Mouse (Mus musculus) midbrain, embryonic 11.5 days (tissue): ENCODE measurements around the gene Pawr. TPM values are rescaled to one million over a fixed set of nuclear protein-coding genes. Genes with fewer than 3 reads are reported as not detected.

ENCODE experiments used
- ATAC-seq: fragments of 200-750 bp; cut with Nextera tagmentation; 2 replicates; pipeline ENCODE4 v1.8.0; 2017; ENCODE audit warnings: moderate TSS enrichment, moderate library complexity; ENCODE audit not compliant: low FRiP score
- DNase-seq: peaks from one replicate; pipeline ENCODE4 v3.0.0; 2015; ENCODE audit warnings: low spot score; ENCODE audit errors: missing footprints
- H3K27ac ChIP-seq: fragments of 300-500 bp; sonication (generic); 2 replicates; pipeline ENCODE4 v1.5.1; 2014; ENCODE audit warnings: low read depth, low read length
- H3K27me3 ChIP-seq: fragments of 300-500 bp; sonication (generic); 2 replicates; pipeline ENCODE4 v1.6.1; 2014; ENCODE audit warnings: mild to moderate bottlenecking, low read length, moderate library complexity, mixed read lengths; ENCODE audit not compliant: control insufficient read depth, insufficient read depth
- H3K36me3 ChIP-seq: fragments of 300-500 bp; sonication (generic); 2 replicates; pipeline ENCODE4 v1.6.1; 2014; ENCODE audit warnings: mild to moderate bottlenecking, low read length, moderate library complexity, mixed read lengths; ENCODE audit not compliant: control insufficient read depth, insufficient read depth
- H3K4me1 ChIP-seq: fragments of 300-500 bp; sonication (generic); 2 replicates; pipeline ENCODE4 v1.6.1; 2014; ENCODE audit warnings: low read length; ENCODE audit not compliant: control insufficient read depth, insufficient read depth
- H3K4me2 ChIP-seq: fragments of 300-500 bp; sonication (generic); 2 replicates; pipeline ENCODE4 v1.6.1; 2014; ENCODE audit warnings: mild to moderate bottlenecking, moderate library complexity
- H3K4me3 ChIP-seq: fragments of 300-500 bp; sonication (generic); 2 replicates; pipeline ENCODE4 v1.5.1; 2014; ENCODE audit warnings: low read depth, low read length
- H3K9ac ChIP-seq: fragments of 300-500 bp; sonication (generic); 2 replicates; pipeline ENCODE4 v1.6.1; 2014; ENCODE audit warnings: low read length
- H3K9me3 ChIP-seq: fragments of 300-500 bp; sonication (generic); 2 replicates; pipeline ENCODE4 v1.6.1; 2016; ENCODE audit warnings: low read length; ENCODE audit not compliant: control insufficient read depth
- WGBS: fragments of 180-500 bp; shearing (Covaris S2); extraction: QIAGEN DNeasy Blood & Tissue Kit; methylation state at CpG from one replicate; pipeline ENCODE4 v1.1.7; 2014; 5-methylcytosine and 5-hydroxymethylcytosine counted together
- polyA plus RNA-seq: library from polyadenylated mRNA; unstranded; fragments of >200 nt; fragmentation: Nextera tagmentation; extraction: Ambion mirVana; gene quantifications from 2 replicates; pipeline ENCODE4 v1.2.1, GENCODE M21; 2014

The Pawr gene
- polyA plus RNA-seq, 1 experiment from 2014 or later = 14.4 TPM

DNA sequence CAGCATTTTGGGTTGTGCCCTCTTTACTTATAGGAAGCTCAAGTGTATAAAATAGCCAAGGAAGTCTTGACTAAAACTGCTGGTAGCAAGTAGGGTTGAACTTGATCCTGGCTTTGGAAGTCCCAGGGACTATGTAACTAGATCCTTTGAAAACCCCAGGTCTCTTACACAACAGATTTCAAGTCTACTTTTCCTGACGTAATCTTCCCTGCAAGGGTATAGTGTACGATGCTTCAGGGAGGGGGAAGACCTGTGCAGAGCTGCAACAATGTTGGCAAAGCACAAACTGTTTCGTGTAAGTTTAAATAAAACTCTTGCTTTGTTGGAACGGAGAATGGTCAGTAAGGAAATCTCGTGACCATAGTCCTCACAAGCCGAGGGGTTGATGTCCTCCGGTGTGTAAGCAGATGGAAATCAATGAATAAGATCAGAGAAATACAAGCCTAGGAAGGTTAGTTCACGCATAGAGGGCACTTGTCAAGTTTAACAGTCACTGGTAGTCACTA, 56.5 kb downstream of the Pawr start:
- no peak overlapping the region for H3K4me2 ChIP-seq
- no peak overlapping the region for H3K4me3 ChIP-seq
- H3K27me3 ChIP-seq = no peaks in the 10 kb centered on the region
- H3K36me3 ChIP-seq = no peaks in the 10 kb centered on the region
- H3K27ac ChIP-seq = no peak overlapping the region
- no peak overlapping the region for H3K9ac ChIP-seq
- DNase-seq (peak; percentile 83), ATAC-seq (no peak)
- 77% methylated on average over 8 of the region's 8 CpGs for WGBS
- no peaks in the 10 kb centered on the region for H3K9me3 ChIP-seq
- peaks cover 10% of the 10 kb centered on the region for H3K4me1 ChIP-seq

DNA sequence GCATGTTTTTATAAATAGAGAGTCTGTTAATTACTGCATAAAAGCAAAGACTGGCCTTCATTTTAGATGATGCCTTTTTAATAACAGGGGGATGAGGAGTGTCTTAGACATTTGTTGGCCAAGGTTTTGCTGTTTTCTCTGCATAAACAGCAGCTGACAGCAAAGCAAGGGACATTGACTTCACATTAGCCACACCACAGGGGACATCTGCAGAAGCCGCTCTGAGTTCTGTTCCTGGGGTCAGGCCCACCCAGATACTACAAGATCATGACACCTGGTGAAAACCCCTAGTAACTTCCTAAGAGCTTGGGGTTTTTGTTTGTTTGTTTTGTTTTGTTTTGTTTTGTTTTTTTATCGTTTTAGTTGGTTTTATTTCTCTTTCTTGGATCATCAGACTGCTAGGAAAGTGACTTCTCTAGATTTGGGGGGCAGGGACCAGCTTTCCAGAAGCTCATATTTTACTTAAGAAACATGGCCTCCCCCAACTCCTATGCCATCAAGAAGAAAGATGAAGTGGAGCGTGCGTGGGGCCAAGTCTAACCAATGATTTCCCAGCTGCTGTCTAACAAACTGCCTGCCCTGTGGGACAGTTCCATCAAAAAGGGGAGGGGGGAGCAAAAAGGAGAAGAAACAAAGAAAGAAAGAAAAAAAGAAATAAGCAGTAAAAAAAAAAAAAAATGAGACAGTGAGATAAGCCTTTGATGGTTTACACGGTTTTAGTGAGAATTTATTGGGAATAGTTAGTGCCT, 57.4 kb downstream of the Pawr start:
- WGBS = 44% methylated on average over 5 of the region's 5 CpGs
- H3K36me3 ChIP-seq = no peaks in the 10 kb centered on the region
- H3K9ac ChIP-seq = no peak overlapping the region
- H3K4me1 ChIP-seq = peaks cover 10% of the 10 kb centered on the region
- peak; percentile 81 for DNase-seq
- H3K4me2 ChIP-seq = no peak overlapping the region
- no peaks in the 10 kb centered on the region for H3K9me3 ChIP-seq
- no peak overlapping the region for H3K4me3 ChIP-seq
- H3K27me3 ChIP-seq = no peaks in the 10 kb centered on the region
- ATAC-seq = no peak
- H3K27ac ChIP-seq = no peak overlapping the region

DNA sequence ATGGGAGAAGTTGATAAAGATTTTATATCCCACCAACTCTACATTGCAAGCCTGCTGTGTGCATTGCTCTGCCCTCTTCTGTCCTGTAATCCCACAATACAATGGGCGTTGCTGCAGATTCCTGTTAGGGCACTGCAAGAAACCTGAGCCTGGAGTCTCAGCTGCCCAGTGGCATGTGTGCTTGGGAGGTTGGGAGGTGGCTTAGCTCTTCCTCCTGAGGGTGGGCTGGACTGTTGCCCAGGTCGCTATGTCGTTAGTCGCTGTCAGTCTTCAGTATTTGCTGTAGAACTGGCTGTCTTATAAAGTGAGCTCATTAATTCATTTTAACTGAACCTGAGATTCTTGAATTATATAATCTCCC, 58.0 kb downstream of the Pawr start:
- Histone ChIP-seq H3K4me2 (no peak overlapping the region), H3K27ac (no peak overlapping the region), H3K4me3 (no peak overlapping the region), H3K9me3 (no peaks in the 10 kb centered on the region), H3K27me3 (no peaks in the 10 kb centered on the region), H3K36me3 (no peaks in the 10 kb centered on the region), H3K9ac (no peak overlapping the region), H3K4me1 (peaks cover 10% of the 10 kb centered on the region)
- 20% methylated on average over 4 of the region's 4 CpGs for WGBS
- DNase-seq (peak; percentile 82), ATAC-seq (peak; percentile 56; the same call in 1 of the 2 replicates)

DNA sequence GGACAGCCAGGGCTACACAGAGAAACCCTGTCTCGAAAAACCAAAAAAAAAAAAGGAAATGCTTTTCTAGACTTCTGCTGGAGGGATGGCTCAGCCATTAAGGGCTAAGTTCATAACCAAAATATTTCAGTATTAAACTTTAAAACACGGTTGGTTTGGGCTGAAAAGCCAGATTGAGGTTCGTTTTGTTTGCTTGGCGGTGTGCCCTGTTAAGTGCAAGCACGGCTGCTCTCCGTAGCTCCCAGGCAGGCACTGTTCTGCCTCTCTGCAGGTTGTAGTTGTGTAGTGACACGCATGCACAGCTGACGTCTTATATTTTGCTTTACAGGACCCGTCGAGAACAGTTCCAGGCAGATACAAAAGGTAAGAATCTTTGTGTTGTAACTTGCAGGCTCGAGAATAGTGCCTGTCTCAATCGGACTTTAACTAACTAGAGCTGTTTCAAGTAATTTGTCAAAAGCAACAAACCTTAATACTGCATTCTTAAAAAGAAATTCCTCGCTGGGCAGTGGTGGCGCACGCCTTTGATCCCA, 59.5 kb downstream of the Pawr start:
- H3K4me3 ChIP-seq = no peak overlapping the region
- no peak overlapping the region for H3K4me2 ChIP-seq
- no peaks in the 10 kb centered on the region for H3K27me3 ChIP-seq
- DNase-seq = peak; percentile 57
- ATAC-seq = no peak
- H3K27ac ChIP-seq = no peak overlapping the region
- WGBS = 93% methylated on average over 15 of the region's 15 CpGs
- H3K36me3 ChIP-seq = no peaks in the 10 kb centered on the region
- peaks cover 10% of the 10 kb centered on the region for H3K4me1 ChIP-seq
- no peaks in the 10 kb centered on the region for H3K9me3 ChIP-seq
- no peak overlapping the region for H3K9ac ChIP-seq

DNA sequence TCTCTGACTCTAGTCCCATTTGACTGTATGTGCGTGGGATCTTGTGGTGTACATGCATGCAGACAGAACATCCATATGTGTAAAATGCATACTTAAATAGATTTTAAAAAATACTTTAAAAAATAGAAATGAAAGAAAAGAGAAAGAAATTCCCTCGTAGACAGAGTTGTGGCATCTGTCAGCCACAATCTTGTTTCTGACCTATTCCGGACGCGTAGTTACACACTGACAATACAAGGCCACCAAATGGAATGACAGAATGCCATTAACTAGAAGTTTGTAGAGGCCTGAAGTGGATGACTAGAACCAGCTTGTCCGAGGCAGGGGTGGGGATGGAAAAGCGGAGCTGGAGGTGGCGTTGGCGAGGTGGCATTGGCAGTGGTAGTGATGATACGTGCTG, 60.2 kb downstream of the Pawr start:
- Histone ChIP-seq H3K9ac (no peak overlapping the region), H3K9me3 (no peaks in the 10 kb centered on the region), H3K4me3 (no peak overlapping the region), H3K4me1 (peaks cover 10% of the 10 kb centered on the region), H3K27me3 (no peaks in the 10 kb centered on the region), H3K36me3 (no peaks in the 10 kb centered on the region), H3K27ac (no peak overlapping the region), H3K4me2 (no peak overlapping the region)
- ATAC-seq = no peak
- DNase-seq = peak; percentile 60
- WGBS = 96% methylated on average over 10 of the region's 10 CpGs

DNA sequence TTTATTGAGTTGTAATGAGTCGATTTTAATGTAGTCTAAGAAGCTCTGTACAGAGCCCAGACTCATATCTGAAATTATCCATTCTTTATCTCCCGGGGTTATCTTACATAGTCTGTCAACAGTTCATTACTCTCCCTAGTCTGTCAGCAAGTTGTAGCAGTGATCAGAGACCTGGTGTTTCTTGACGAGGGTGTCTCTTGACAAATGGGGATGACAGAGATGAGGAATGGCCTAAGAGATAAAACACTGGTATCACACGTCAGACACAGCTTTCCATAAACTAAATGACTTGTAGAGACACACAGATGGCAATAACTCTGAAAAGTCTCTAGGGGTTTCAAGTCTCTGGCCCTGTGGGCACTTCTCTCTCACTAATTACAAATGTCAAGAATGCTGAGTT, 62.4 kb downstream of the Pawr start:
- Histone ChIP-seq H3K9me3 (no peaks in the 10 kb centered on the region), H3K36me3 (no peaks in the 10 kb centered on the region), H3K9ac (no peak overlapping the region), H3K27me3 (no peaks in the 10 kb centered on the region), H3K4me3 (no peak overlapping the region), H3K4me1 (peaks cover 5% of the 10 kb centered on the region; the same call in 1 of the 2 replicates), H3K27ac (no peak overlapping the region), H3K4me2 (no peak overlapping the region)
- ATAC-seq = no peak
- WGBS = 81% methylated on average over 4 of the region's 4 CpGs
- no peak for DNase-seq

DNA sequence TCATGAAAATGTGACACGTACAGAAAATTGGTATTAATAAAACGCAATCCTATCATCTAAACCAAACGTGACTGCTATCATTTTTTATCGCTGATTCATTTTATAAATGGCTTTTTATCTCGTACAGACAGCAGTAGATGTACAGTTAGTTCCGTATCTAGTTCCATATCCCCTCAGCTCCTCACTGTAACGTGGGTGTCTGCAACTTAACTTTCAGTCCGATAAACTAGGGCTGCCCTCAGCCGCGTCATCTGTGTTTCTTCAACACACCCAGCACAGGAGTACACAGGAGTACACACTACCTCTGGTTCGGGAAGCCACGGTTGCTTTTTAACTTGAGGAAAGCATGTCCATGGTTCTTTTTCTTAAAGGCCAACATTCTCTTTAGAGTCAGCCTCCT, 63.3 kb downstream of the Pawr start:
- no peaks in the 10 kb centered on the region for H3K9me3 ChIP-seq
- ATAC-seq (no peak), DNase-seq (peak; percentile 2)
- no peak overlapping the region for H3K27ac ChIP-seq
- H3K27me3 ChIP-seq = no peaks in the 10 kb centered on the region
- H3K9ac ChIP-seq = no peak overlapping the region
- WGBS = 95% methylated on average over 12 of the region's 12 CpGs
- H3K4me2 ChIP-seq = no peak overlapping the region
- H3K36me3 ChIP-seq = no peaks in the 10 kb centered on the region
- no peaks in the 10 kb centered on the region for H3K4me1 ChIP-seq
- no peak overlapping the region for H3K4me3 ChIP-seq

DNA sequence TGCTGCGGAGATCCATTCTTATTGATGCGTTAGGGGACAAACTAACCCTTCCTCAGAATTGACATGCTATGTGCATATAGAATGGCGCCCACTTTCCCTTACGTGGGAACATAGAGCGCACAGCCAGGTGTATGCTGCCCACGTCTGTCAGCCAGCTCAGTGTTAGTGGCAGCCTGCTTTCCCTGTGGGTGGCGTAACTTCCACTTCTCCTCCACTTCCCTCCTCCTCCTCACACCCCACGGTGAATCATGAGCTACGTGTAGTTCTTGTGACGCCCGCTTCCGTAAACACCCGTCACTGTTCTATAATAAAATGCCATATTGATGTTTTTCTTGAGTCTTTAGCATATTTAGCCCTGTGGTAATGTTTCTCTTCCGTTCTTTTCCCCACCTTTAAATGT, 63.7 kb downstream of the Pawr start:
- Histone ChIP-seq H3K4me1 (no peaks in the 10 kb centered on the region), H3K27me3 (no peaks in the 10 kb centered on the region), H3K4me3 (no peak overlapping the region), H3K9me3 (no peaks in the 10 kb centered on the region), H3K9ac (no peak overlapping the region), H3K36me3 (no peaks in the 10 kb centered on the region), H3K4me2 (no peak overlapping the region), H3K27ac (no peak overlapping the region)
- 94% methylated on average over 14 of the region's 14 CpGs for WGBS
- DNase-seq (peak; percentile 39), ATAC-seq (no peak)

DNA sequence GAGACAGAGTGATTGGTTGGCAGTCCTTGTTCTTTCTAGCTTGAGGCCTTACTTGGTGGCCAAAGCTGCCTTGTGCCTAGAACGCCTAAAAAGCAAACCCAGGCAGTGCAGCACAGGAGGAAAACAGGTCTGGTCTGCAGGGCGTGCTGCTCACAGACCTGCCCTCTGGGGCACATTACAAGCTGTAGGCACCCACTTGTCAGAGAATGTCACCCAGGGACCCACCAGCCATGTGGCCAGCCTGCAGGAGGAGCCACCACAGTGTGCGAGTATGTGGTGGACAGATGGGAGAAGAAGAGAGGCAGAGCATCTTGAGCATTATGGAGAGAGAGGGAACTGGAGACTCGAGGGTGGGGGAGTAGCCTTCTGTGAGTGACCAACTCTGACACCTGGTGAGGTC, 70.8 kb downstream of the Pawr start:
- Histone ChIP-seq H3K27me3 (no peaks in the 10 kb centered on the region), H3K9me3 (no peaks in the 10 kb centered on the region), H3K4me3 (no peak overlapping the region), H3K4me1 (no peaks in the 10 kb centered on the region), H3K9ac (no peak overlapping the region), H3K36me3 (no peaks in the 10 kb centered on the region), H3K27ac (no peak overlapping the region), H3K4me2 (no peak overlapping the region)
- ATAC-seq (no peak), DNase-seq (peak; percentile 61)
- 85% methylated on average over 4 of the region's 4 CpGs for WGBS
